Mouse (Mus musculus) CD8-positive naive resting alpha-beta T cell, adult 2 months (primary cell): ENCODE measurements at regions not wholly inside any gene's neighbourhood (a gene's known extent, or its start where the extent isn't known, plus 50 kb on each side); places are given as distances from the start of the nearest gene placed in this dataset.

Experiments used
- DNase-seq, 2 experiments: peaks; one replicate each; pipeline ENCODE4 v3.0.0; 2022; ENCODE audit warnings: low read depth in 2 of 2, low spot score in 2 of 2

DNA sequence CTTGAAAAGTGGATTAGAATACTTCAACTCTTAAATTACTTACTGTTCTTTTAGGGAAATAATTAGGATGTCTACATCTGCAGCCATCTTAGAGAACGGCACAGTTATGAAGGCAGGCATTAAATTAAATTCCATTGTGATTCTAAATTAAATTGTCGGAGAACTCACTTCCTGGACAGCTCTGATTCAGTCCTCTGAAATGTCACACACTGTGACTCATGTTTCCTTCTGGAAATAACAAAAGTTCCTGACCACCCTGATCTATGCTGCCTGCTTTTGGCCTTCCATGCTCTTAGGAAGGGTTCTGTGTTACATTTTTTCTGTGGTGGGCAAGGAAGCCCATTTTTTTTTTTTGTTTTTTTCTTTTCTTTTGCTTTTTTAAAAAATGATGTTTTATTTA lies 401.1 kb downstream of the Tex13c3 start:
- no peak for DNase-seq
